Mouse (Mus musculus): ENCODE measurements around the gene Bpifc.

DNA sequence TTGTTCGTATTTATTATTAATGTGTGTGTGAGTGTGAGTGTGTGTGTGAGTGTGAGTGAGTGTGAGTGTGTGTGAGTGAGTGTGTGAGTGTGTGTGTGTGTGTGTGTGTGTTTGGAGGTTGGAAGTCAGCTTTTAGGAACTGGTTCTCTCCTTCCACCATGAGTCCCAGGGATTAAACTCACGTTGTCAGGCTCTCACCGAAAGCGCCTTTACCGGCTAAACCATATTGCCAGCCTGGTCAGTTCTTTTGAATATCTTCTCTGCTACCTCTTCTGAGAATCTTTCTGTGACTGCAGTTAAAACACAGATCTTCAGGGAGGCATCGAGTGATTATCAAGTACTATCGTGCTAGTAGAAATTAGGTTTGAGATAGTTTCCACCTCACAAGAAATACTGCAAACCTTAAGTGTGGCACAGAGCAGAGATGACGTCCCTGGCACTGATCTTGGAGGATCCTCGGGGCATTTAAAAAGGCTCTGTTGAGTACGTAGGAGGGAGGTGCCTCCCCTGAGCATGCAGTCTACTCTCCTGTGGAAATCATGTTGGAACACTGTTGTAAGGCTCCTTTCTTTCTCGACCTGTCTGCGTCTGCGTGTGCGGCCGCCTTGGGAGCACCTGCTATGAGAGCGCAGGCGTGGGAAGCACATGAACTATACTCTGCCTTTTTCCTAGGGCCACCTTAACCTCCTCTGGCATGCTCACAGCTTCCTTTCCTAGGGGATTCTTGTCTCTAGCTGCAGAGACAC is 44.1 kb downstream of the Bpifc start:
- TF ChIP-seq CTCF (IDR thresholded peaks at IDR 0.05; ENCODE audit: low read depth), result no peak
- TF ChIP-seq EP300 (IDR thresholded peaks at IDR 0.05; ENCODE audit: low read depth), result no peak
